Mouse (Mus musculus): ENCODE measurements around the gene Gm10715. TPM values are rescaled to one million over a fixed set of nuclear protein-coding genes. Genes with fewer than 3 reads are reported as not detected.
A peak's percentile ranks its signal among the peaks of the same experiment; 100 is the strongest.
"Not testable (repeated sequence)": the region's sequence is repeated elsewhere in the genome, so short reads cannot be mapped to it uniquely, and the experiment has no call there.

The Gm10715 gene
- polyA plus RNA-seq, 1 experiment from 2014 or later: not detected

- H3K4me1 ChIP-seq; H3K36me3 ChIP-seq; H3K27ac ChIP-seq; H3K4me2 ChIP-seq; ATAC-seq (replicated peaks; ENCODE audit: low FRiP score); H3K27me3 ChIP-seq; H3K9me3 ChIP-seq (replicated peaks); H3K9ac ChIP-seq; H3K4me3 ChIP-seq (replicated peaks): not testable (repeated sequence)
- 81% methylated on average over 6 of the region's 6 CpGs for WGBS
Measured at GRCm38 (mm10) chr9:3015896-3016295, 20.8 kb upstream of the Gm10715 start.

DNA sequence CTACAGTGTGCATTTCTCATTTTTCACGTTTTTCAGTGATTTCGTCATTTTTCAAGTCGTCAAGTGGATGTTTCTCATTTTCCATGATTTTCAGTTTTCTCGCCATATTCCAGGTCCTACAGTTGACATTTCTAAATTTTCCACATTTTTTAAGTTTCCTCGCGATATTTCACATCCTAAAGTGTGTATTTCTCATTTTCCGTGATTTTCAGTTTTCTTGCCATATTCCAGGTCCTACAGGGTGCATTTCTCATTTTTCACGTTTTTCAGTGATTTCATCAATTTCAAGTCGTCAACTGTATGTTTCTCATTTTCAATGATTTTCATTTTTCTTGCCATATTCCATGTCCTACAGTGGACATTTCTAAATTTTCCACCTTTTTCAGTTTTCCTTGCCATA is 19.6 kb upstream of the Gm10715 start, which contains the start of gene Gm10719:
TSS of gene Gm10719 (plus strand) at position 301 of the 400 bp plus-strand sequence.
- not testable (repeated sequence) for ATAC-seq (replicated peaks; ENCODE audit: low FRiP score)
- 50% methylated on average over 2 of the region's 9 CpGs for WGBS

GRCm38 (mm10) chr9:3018944-3019343 is 17.7 kb upstream of the Gm10715 start:
- not testable (repeated sequence) for H3K27me3 ChIP-seq; H3K4me2 ChIP-seq; H3K27ac ChIP-seq; H3K9me3 ChIP-seq (replicated peaks); H3K4me3 ChIP-seq (replicated peaks); H3K36me3 ChIP-seq; H3K9ac ChIP-seq; ATAC-seq (replicated peaks; ENCODE audit: low FRiP score); H3K4me1 ChIP-seq
- WGBS: 64% methylated on average over 9 of the region's 9 CpGs

More for the DNA sequence above, 19.6 kb upstream of the Gm10715 start, which contains the start of gene Gm10719:
- H3K9ac ChIP-seq; H3K36me3 ChIP-seq; H3K4me1 ChIP-seq; H3K27me3 ChIP-seq; H3K4me3 ChIP-seq (replicated peaks); H3K27ac ChIP-seq; H3K9me3 ChIP-seq (replicated peaks); H3K4me2 ChIP-seq: not testable (repeated sequence)

- not testable (repeated sequence) for H3K4me3 ChIP-seq (replicated peaks); H3K4me1 ChIP-seq; H3K4me2 ChIP-seq; H3K27ac ChIP-seq; H3K9me3 ChIP-seq (replicated peaks); H3K9ac ChIP-seq; H3K36me3 ChIP-seq; H3K27me3 ChIP-seq
- 75% methylated on average over 17 of the region's 19 CpGs for WGBS
- peak; percentile 65 for ATAC-seq (replicated peaks; ENCODE audit: low FRiP score)
Measured at GRCm38 (mm10) chr9:3019835-3020727, 16.6 kb upstream of the Gm10715 start.

GRCm38 (mm10) chr9:3022316-3023008 is 14.2 kb upstream of the Gm10715 start:
- not testable (repeated sequence) for H3K4me1 ChIP-seq; H3K9ac ChIP-seq; H3K27me3 ChIP-seq; H3K4me2 ChIP-seq; H3K9me3 ChIP-seq (replicated peaks); H3K36me3 ChIP-seq; ATAC-seq (replicated peaks; ENCODE audit: low FRiP score); H3K4me3 ChIP-seq (replicated peaks); H3K27ac ChIP-seq
- 76% methylated on average over 11 of the region's 13 CpGs for WGBS

DNA sequence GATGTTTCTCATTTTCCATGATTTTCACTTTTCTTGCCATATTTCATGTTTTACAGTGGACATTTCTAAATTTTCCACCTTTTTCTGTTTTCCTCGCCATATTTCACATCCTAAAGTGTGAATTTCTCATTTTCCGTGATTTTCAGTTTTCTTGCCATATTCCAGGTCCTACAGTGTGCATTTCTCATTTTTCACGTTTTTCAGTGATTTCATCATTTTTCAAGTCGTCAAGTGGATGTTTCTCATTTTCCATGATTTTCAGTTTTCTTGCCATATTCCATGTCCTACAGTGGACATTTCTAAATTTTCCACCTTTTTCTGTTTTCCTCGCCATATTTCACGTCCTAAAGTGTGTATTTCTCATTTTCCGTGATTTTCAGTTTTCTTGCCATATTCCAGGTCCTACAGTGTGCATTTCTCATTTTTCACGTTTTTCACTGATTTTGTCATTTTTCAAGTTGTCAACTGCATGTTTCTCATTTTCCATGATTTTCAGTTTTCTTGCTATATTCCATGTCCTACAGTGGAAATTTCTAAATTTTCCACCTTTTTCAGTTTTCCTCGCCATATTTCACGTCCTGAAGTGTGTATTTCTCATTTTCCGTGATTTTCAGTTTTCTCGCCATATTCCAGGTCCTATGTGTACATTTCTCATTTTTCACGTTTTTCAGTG is 13.2 kb upstream of the Gm10715 start, which contains the start of gene Gm10718:
TSS of gene Gm10718 (plus strand) at position 236 of the 673 bp plus-strand sequence.
- not testable (repeated sequence) for H3K27me3 ChIP-seq; H3K9ac ChIP-seq; H3K27ac ChIP-seq; H3K4me1 ChIP-seq; H3K36me3 ChIP-seq; H3K9me3 ChIP-seq (replicated peaks); H3K4me2 ChIP-seq; H3K4me3 ChIP-seq (replicated peaks); ATAC-seq (replicated peaks; ENCODE audit: low FRiP score)
- WGBS: 74% methylated on average over 12 of the region's 13 CpGs

DNA sequence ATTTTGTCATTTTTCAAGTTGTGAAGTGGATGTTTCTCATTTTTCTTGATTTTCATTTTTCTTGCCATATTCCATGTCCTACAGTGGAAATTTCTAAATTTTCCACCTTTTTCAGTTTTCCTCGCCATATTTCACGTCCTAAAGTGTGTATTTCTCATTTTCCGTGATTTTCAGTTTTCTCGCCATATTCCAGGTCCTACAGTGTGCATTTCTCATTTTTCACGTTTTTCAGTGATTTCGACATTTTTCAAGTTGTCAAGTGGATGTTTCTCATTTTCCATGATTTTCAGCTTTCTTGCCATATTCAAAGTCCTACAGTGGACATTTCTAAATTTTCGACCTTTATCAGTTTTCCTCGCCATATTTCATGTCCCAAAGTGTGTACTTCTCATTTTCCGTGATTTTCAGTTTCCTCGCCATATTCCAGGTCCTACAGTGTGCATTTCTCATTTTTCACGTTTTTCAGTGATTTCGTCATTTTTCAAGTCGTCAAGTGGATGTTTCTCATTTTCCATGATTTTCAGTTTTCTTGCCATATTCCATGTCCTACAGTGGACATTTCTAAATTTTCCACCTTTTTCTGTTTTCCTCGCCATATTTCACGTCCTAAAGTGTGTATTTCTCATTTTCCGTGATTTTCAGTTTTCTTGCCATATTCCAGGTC is 12.6 kb upstream of the Gm10715 start:
- not testable (repeated sequence) for ATAC-seq (replicated peaks; ENCODE audit: low FRiP score); H3K36me3 ChIP-seq; H3K9me3 ChIP-seq (replicated peaks); H3K27ac ChIP-seq; H3K27me3 ChIP-seq; H3K9ac ChIP-seq; H3K4me2 ChIP-seq; H3K4me3 ChIP-seq (replicated peaks); H3K4me1 ChIP-seq
- WGBS: 77% methylated on average over 16 of the region's 16 CpGs

DNA sequence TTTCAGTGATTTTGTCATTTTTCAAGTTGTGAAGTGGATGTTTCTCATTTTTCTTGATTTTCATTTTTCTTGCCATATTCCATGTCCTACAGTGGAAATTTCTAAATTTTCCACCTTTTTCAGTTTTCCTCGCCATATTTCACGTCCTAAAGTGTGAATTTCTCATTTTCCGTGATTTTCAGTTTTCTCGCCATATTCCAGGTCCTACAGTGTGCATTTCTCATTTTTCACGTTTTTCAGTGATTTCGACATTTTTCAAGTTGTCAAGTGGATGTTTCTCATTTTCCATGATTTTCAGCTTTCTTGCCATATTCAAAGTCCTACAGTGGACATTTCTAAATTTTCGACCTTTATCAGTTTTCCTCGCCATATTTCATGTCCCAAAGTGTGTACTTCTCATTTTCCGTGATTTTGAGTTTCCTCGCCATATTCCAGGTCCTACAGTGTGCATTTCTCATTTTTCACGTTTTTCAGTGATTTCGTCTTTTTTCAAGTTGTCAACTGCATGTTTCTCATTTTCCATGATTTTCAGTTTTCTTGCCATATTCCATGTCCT is 11.7 kb upstream of the Gm10715 start, which contains the start of gene Gm10717:
TSS of gene Gm10717 (plus strand) at position 506 of the 556 bp plus-strand sequence.
- not testable (repeated sequence) for H3K9me3 ChIP-seq (replicated peaks); H3K4me2 ChIP-seq; ATAC-seq (replicated peaks; ENCODE audit: low FRiP score); H3K9ac ChIP-seq; H3K4me3 ChIP-seq (replicated peaks); H3K36me3 ChIP-seq; H3K4me1 ChIP-seq; H3K27me3 ChIP-seq; H3K27ac ChIP-seq
- 72% methylated on average over 12 of the region's 12 CpGs for WGBS

DNA sequence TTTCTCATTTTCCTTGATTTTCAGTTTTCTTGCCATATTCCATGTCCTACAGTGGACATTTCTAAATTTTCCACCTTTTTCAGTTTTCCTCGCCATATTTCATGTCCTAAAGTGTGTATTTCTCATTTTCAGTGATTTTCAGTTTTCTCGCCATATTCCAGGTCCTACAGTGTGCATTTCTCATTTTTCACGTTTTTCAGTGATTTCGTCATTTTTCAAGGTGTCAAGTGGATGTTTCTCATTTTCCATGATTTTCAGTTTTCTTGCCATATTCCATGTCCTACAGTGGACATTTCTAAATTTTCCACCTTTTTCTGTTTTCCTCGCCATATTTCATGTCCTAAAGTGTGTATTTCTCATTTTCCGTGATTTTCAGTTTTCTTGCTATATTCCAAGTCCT is 11.0 kb upstream of the Gm10715 start:
- H3K27ac ChIP-seq; H3K36me3 ChIP-seq; H3K4me1 ChIP-seq; H3K9me3 ChIP-seq (replicated peaks); ATAC-seq (replicated peaks; ENCODE audit: low FRiP score); H3K4me2 ChIP-seq; H3K9ac ChIP-seq; H3K4me3 ChIP-seq (replicated peaks); H3K27me3 ChIP-seq: not testable (repeated sequence)
- 66% methylated on average over 6 of the region's 6 CpGs for WGBS

DNA sequence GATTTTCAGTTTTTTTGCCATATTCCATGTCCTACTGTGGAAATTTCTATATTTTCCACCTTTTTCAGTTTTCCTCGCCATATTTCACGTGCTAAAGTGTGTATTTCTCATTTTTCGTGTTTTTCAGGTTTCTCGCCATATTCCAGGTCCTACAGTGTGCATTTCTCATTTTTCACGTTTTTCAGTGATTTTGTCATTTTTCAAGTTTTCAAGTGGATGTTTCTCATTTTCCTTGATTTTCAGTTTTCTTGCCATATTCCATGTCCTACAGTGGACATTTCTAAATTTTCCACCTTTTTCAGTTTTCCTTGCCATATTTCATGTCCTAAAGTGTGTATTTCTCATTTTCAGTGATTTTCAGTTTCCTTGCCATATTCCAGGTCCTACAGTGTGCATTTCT is 10.5 kb upstream of the Gm10715 start:
- not testable (repeated sequence) for ATAC-seq (replicated peaks; ENCODE audit: low FRiP score); H3K9me3 ChIP-seq (replicated peaks); H3K27ac ChIP-seq; H3K36me3 ChIP-seq; H3K27me3 ChIP-seq; H3K4me3 ChIP-seq (replicated peaks); H3K4me2 ChIP-seq; H3K9ac ChIP-seq; H3K4me1 ChIP-seq
- WGBS: 74% methylated on average over 5 of the region's 5 CpGs

DNA sequence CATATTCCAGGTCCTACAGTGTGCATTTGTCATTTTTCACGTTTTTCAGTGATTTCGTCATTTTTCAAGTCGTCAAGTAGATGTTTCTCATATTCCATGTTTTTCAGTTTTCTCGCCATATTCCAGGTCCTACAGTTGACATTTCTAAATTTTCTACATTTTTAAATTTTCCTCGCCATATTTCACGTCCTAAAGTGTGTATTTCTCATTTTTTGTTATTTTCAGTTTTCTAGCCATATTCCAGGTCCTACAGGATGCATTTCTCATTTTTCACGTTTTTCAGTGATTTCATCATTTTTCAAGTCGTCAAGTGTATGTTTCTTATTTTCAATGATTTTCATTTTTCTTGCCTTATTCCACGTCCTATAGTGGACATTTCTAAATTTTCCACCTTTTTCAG is 9.9 kb upstream of the Gm10715 start:
- not testable (repeated sequence) for H3K27ac ChIP-seq; H3K4me3 ChIP-seq (replicated peaks); H3K9ac ChIP-seq; H3K4me2 ChIP-seq; H3K36me3 ChIP-seq; H3K27me3 ChIP-seq; H3K4me1 ChIP-seq; ATAC-seq (replicated peaks; ENCODE audit: low FRiP score); H3K9me3 ChIP-seq (replicated peaks)
- 64% methylated on average over 9 of the region's 9 CpGs for WGBS

All from kidney, embryonic 15.5 days (tissue).